Mouse (Mus musculus): Measurements from ENCODE around the gene Tmem89. TPM values are rescaled to one million over a fixed set of nuclear protein-coding genes. Genes with fewer than 3 reads are reported as not detected.

The Tmem89 gene
- total RNA-seq (2014; rRNA removed) (0.23 and 0.24 TPM in 2 replicates), polyA plus RNA-seq (2015; fragmentation: Nextera tagmentation; extraction: Ambion mirVana) (0.20 and 0.33 TPM in 2 replicates)

- no peaks in the 10 kb centered on the region for H3K27me3 ChIP-seq (ENCODE audit: insufficient read depth, low read length)
- H3K27ac ChIP-seq (ENCODE audit: low read depth, low read length) = no peak within 1 kb of the TSS
- WGBS = 41% methylated on average over 6 of the region's 6 CpGs
- no peaks in the 10 kb centered on the region for H3K36me3 ChIP-seq (ENCODE audit: insufficient read depth)
- no peak within 1 kb of the TSS for H3K4me2 ChIP-seq (ENCODE audit: low read depth)
- TF ChIP-seq CTCF (IDR thresholded peaks at IDR 0.05; ENCODE audit: low read depth) = no peak
- no peak within 1 kb of the TSS for H3K4me3 ChIP-seq (ENCODE audit: low read depth, low read length)
- peak; percentile 96 for ATAC-seq
- no peak within 1 kb of the TSS for H3K9ac ChIP-seq
- DNase-seq = peak; percentile 74
- no peaks in the 10 kb centered on the region for H3K9me3 ChIP-seq (ENCODE audit: low read length)
- H3K4me1 ChIP-seq (ENCODE audit: insufficient read depth) = no peaks in the 10 kb centered on the region
These were observed at the start of gene Tmem89 for GRCm38 (mm10) chr9:108914491-108914890. Tmem89 (plus strand) TSS chr9:108914619.

- no peak overlapping the region for H3K27ac ChIP-seq (ENCODE audit: low read depth, low read length)
- DNase-seq = no peak
- no peak for TF ChIP-seq CTCF (IDR thresholded peaks at IDR 0.05; ENCODE audit: low read depth)
- H3K4me3 ChIP-seq (ENCODE audit: low read depth, low read length) = no peak overlapping the region
- WGBS = 73% methylated on average over 6 of the region's 6 CpGs
- no peak overlapping the region for H3K4me2 ChIP-seq (ENCODE audit: low read depth)
- no peak overlapping the region for H3K9ac ChIP-seq
- no peak for ATAC-seq
- H3K4me1 ChIP-seq (ENCODE audit: insufficient read depth) = no peaks in the 10 kb centered on the region
- no peaks in the 10 kb centered on the region for H3K36me3 ChIP-seq (ENCODE audit: insufficient read depth)
- no peaks in the 10 kb centered on the region for H3K27me3 ChIP-seq (ENCODE audit: insufficient read depth, low read length)
- no peaks in the 10 kb centered on the region for H3K9me3 ChIP-seq (ENCODE audit: low read length)
These were observed 2.1 kb upstream of the Tmem89 start for GRCm38 (mm10) chr9:108912308-108912707.

DNA sequence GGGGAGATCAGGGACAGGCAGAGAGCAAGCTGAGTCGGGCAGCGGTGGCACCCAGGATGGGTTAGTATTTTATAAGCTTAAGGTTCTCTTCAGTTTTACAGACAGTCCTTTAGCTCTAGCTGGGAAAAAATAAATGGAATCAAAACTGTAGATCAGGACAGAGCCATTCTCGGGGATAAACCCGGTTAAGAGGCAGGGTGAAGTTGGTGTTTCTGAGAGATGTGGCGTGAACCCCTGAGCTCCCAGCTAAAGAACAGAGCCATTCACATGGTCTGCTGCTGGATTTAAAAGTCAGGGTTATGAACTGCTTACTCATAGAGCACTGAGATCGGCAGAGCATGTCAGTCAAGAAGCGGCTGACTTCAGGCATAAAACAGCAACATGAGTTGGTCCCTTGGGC lies 1.3 kb upstream of the Tmem89 start:
- Histone ChIP-seq H3K9ac (no peak overlapping the region), H3K27ac (ENCODE audit: low read depth, low read length) (no peak overlapping the region), H3K36me3 (ENCODE audit: insufficient read depth) (no peaks in the 10 kb centered on the region), H3K9me3 (ENCODE audit: low read length) (no peaks in the 10 kb centered on the region), H3K4me2 (ENCODE audit: low read depth) (no peak overlapping the region), H3K4me3 (ENCODE audit: low read depth, low read length) (no peak overlapping the region), H3K27me3 (ENCODE audit: insufficient read depth, low read length) (no peaks in the 10 kb centered on the region), H3K4me1 (ENCODE audit: insufficient read depth) (no peaks in the 10 kb centered on the region)
- WGBS = 89% methylated on average over 7 of the region's 7 CpGs
- no peak for DNase-seq
- ATAC-seq = no peak
- no peak for TF ChIP-seq CTCF (IDR thresholded peaks at IDR 0.05; ENCODE audit: low read depth)

GRCm38 (mm10) chr9:108913621-108914020 lies 798 bp upstream of the Tmem89 start:
- H3K36me3 ChIP-seq (ENCODE audit: insufficient read depth) = no peaks in the 10 kb centered on the region
- H3K9me3 ChIP-seq (ENCODE audit: low read length) = no peaks in the 10 kb centered on the region
- no peak overlapping the region for H3K27ac ChIP-seq (ENCODE audit: low read depth, low read length)
- no peak for TF ChIP-seq CTCF (IDR thresholded peaks at IDR 0.05; ENCODE audit: low read depth)
- no peak overlapping the region for H3K4me3 ChIP-seq (ENCODE audit: low read depth, low read length)
- H3K4me1 ChIP-seq (ENCODE audit: insufficient read depth) = no peaks in the 10 kb centered on the region
- no peak overlapping the region for H3K4me2 ChIP-seq (ENCODE audit: low read depth)
- H3K9ac ChIP-seq = no peak overlapping the region
- ATAC-seq = no peak
- DNase-seq = no peak
- WGBS = 64% methylated on average over 10 of the region's 10 CpGs
- H3K27me3 ChIP-seq (ENCODE audit: insufficient read depth, low read length) = no peaks in the 10 kb centered on the region

DNA sequence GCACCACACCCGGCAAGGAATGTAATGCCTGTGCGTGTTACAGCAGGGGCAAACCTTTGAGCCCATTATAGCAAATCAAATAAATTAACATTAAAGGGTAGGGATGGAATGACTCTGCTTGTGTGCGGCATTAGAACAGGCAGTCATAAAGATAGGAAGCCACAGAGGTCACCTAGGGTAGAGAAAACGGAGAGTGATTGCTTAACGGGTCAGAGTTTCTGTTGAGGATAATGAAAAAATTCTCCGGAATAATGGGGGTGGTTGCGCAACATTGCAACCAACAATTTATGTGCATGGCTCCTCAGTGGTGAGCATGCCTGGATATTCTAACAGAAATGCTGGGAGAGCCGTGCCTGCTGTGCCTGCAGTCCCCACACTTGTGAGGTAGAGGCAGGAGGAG lies 11.5 kb downstream of the Tmem89 start:
- ATAC-seq (no peak), DNase-seq (no peak)
- TF ChIP-seq CTCF (IDR thresholded peaks at IDR 0.05; ENCODE audit: low read depth) = no peak
- Histone ChIP-seq H3K9me3 (ENCODE audit: low read length) (no peaks in the 10 kb centered on the region), H3K27me3 (ENCODE audit: insufficient read depth, low read length) (no peaks in the 10 kb centered on the region), H3K4me1 (ENCODE audit: insufficient read depth) (no peaks in the 10 kb centered on the region), H3K4me2 (ENCODE audit: low read depth) (no peak overlapping the region), H3K27ac (ENCODE audit: low read depth, low read length) (no peak overlapping the region), H3K9ac (no peak overlapping the region), H3K4me3 (ENCODE audit: low read depth, low read length) (no peak overlapping the region), H3K36me3 (ENCODE audit: insufficient read depth) (no peaks in the 10 kb centered on the region)
- WGBS = 81% methylated on average over 8 of the region's 8 CpGs

DNA sequence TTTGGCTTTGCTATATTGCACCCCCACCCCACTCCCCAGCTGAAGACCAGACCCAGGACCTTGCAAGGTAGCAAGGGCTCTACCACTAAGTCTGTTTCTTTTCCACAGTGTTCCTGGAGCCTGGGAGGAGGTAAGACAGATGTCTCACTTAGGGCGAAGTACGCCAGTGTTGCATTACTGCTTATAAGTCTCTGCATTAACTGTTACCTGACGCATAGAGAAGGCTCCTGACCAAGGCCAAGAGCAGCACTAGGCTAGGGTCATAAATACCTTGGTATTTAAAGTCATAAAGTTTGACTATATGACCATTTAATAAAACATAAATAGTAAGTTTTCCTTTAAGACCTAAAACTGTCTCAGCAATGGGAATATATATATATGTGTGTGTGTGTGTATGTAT lies 14.0 kb downstream of the Tmem89 start:
- H3K9me3 ChIP-seq (ENCODE audit: low read length) = no peaks in the 10 kb centered on the region
- DNase-seq (no peak), ATAC-seq (no peak)
- no peak overlapping the region for H3K27ac ChIP-seq (ENCODE audit: low read depth, low read length)
- H3K4me1 ChIP-seq (ENCODE audit: insufficient read depth) = no peaks in the 10 kb centered on the region
- no peak overlapping the region for H3K4me3 ChIP-seq (ENCODE audit: low read depth, low read length)
- no peak overlapping the region for H3K9ac ChIP-seq
- no peaks in the 10 kb centered on the region for H3K27me3 ChIP-seq (ENCODE audit: insufficient read depth, low read length)
- WGBS = 93% methylated on average over 3 of the region's 3 CpGs
- no peak for TF ChIP-seq CTCF (IDR thresholded peaks at IDR 0.05; ENCODE audit: low read depth)
- H3K36me3 ChIP-seq (ENCODE audit: insufficient read depth) = no peaks in the 10 kb centered on the region
- no peak overlapping the region for H3K4me2 ChIP-seq (ENCODE audit: low read depth)

DNA sequence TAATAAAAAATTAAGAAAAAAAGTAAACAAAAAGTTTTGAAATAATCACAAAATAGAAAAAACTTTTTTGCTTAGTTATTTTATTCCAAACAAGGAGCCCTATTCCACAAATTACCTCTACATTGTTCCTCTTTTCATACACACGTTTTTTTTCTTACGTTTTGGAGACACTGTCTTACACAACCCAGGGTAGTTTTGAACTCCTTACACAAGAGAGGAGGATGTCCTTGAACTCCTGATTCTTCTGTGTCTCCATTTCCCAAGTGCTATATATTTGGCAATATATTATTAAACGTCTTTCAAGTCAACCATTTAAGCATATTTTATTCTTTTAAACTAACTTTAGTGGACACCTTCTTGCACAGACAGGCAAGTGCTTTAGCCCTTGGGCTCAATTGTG lies 21.6 kb downstream of the Tmem89 start:
- no peaks in the 10 kb centered on the region for H3K27me3 ChIP-seq (ENCODE audit: insufficient read depth, low read length)
- H3K4me3 ChIP-seq (ENCODE audit: low read depth, low read length) = no peak overlapping the region
- DNase-seq (no peak), ATAC-seq (no peak)
- TF ChIP-seq CTCF (IDR thresholded peaks at IDR 0.05; ENCODE audit: low read depth) = no peak
- 0 out of 2 replicates have a peak, but pooled peaks cover 5% of the 10 kb centered on the region for H3K4me1 ChIP-seq (ENCODE audit: insufficient read depth)
- peak overlapping the region; percentile 32; the same call in 1 of the 2 replicates for H3K4me2 ChIP-seq (ENCODE audit: low read depth)
- 23% methylated on average over 3 of the region's 3 CpGs for WGBS
- no peak overlapping the region for H3K27ac ChIP-seq (ENCODE audit: low read depth, low read length)
- H3K9ac ChIP-seq = no peak overlapping the region
- peaks cover 18% of the 10 kb centered on the region; the same call in 1 of the 2 replicates for H3K36me3 ChIP-seq (ENCODE audit: insufficient read depth)
- H3K9me3 ChIP-seq (ENCODE audit: low read length) = no peaks in the 10 kb centered on the region
